Mouse (Mus musculus) forebrain, embryonic 13.5 days (tissue): ENCODE data around the gene Arhgap10. TPM values are rescaled to one million over a fixed set of nuclear protein-coding genes. Genes with fewer than 3 reads are reported as not detected.
A peak's percentile ranks its signal among the peaks of the same experiment; 100 is the strongest.

ENCODE experiments used
- ATAC-seq: fragments of 200-750 bp; cut with Nextera tagmentation; 2 replicates; pipeline ENCODE4 v1.8.0; 2017
- H3K27ac ChIP-seq: fragments of 300-500 bp; sonication (generic); 2 replicates; pipeline ENCODE4 v1.5.1; 2015; ENCODE audit warnings: inconsistent platforms, mild to moderate bottlenecking, moderate library complexity
- H3K27me3 ChIP-seq: fragments of 300-500 bp; sonication (generic); 2 replicates; pipeline ENCODE4 v1.6.1; 2015; ENCODE audit warnings: mild to moderate bottlenecking, inconsistent platforms
- H3K36me3 ChIP-seq: fragments of 300-500 bp; sonication (generic); 2 replicates; pipeline ENCODE4 v1.6.1; 2015; ENCODE audit warnings: mild to moderate bottlenecking, inconsistent platforms; ENCODE audit not compliant: poor library complexity, severe bottlenecking
- H3K4me1 ChIP-seq: fragments of 300-500 bp; sonication (generic); 2 replicates; pipeline ENCODE4 v1.6.1; 2015; ENCODE audit warnings: inconsistent platforms
- H3K4me2 ChIP-seq: fragments of 300-500 bp; sonication (generic); 2 replicates; pipeline ENCODE4 v1.6.1; 2015; ENCODE audit warnings: inconsistent platforms, mild to moderate bottlenecking, moderate library complexity
- H3K4me3 ChIP-seq: fragments of 300-500 bp; sonication (generic); 2 replicates; pipeline ENCODE4 v1.5.1; 2015; ENCODE audit warnings: mild to moderate bottlenecking, inconsistent platforms
- H3K9ac ChIP-seq: fragments of 300-500 bp; sonication (generic); 2 replicates; pipeline ENCODE4 v1.6.1; 2015; ENCODE audit warnings: mild to moderate bottlenecking, inconsistent platforms
- H3K9me3 ChIP-seq: fragments of 300-500 bp; sonication (generic); replicated peaks from 2 replicates; pipeline ENCODE4 v1.6.1; 2016; ENCODE audit warnings: inconsistent platforms
- WGBS: fragments of 180-500 bp; shearing (Covaris S2); methylation state at CpG from one replicate; pipeline ENCODE4 v1.1.7; 2015; 5-methylcytosine and 5-hydroxymethylcytosine counted together
- polyA plus RNA-seq: library from polyadenylated mRNA; unstranded; fragments of >200 nt; fragmentation: Nextera tagmentation; extraction: Ambion mirVana; gene quantifications from 2 replicates; pipeline ENCODE4 v1.2.1, GENCODE M21; 2015

The Arhgap10 gene
- polyA plus RNA-seq, result 4.2 and 5.2 TPM in 2 replicates

DNA sequence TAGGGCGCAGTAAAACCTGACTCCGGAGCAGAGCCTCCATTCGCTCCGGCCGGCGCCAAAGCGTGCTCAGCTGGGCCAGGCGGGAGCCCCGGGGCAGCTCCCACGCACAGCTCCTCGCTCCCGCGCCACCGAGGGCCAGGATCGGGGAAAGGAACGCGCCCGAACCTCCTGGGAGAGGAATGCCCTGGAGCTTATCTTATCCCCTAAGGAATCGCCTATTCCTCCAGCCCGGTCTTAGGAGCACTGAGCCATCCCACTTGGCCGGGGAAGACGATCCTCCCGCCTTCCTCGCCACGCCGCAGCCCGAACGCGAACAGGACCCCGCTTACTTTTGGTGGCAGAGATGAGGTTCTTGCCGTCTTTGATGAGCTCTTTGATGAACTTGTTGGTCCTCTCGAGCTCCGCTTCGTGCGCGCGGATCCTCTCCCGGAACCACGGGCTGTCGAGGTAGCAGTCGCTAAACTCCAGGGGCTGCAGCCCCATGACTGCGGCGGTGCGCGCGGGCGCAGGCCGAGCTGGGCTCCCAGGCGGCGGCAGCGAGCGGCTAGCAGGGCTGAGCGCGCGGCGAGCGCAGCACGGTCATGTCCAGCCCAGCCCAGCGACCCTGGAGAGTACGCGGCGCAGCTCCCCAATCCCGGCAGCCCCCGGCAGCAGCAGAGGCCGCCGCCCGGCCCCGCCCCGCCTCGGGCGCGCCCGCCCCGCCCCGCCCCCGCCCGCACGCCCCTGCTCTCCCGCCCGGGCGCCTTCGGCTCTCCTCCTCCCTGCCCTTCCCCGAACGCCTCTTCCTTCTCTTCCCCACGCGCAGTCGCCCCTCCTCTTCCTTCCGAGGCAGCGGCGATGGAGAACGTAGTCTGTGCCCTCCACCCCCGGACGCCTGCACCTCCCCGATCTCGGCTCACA is at the start of gene Arhgap10:
Gene Arhgap10, minus strand, starts transcription at position 653 of the 900 bp plus-strand sequence.
- ATAC-seq, result peak; percentile 92
- Histone ChIP-seq H3K27me3 (peaks cover 45% of the 10 kb centered on the region), H3K9me3 (no peaks in the 10 kb centered on the region), H3K36me3 (no peaks in the 10 kb centered on the region), H3K4me3 (peak within 1 kb of the TSS; percentile 66), H3K4me1 (peaks cover 13% of the 10 kb centered on the region), H3K9ac (peak within 1 kb of the TSS; percentile 73), H3K4me2 (peak within 1 kb of the TSS; percentile 90), H3K27ac (no peak within 1 kb of the TSS)
- WGBS, result under 1% methylated on average over 61 of the region's 95 CpGs

DNA sequence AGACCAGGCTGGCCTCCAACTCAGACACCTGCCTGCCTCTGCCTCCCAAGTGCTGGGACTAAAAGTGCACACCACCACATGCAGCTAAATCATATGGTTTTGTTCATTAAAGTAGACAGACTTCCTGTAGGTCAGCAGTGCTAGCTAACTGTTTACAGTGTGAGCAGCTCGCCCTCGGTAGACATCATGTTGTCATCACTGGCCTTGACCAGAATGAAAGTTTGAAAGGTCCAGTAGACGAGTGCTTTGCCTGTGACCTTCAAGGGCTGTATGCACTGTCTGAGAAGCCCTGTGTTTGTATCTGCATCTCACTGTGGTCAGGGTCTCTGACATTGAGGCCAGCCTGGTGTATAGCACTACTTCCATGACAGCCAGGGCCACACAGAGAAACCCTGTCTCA is 43.7 kb upstream of the Arhgap10 start:
- H3K36me3 ChIP-seq, result peaks cover 84% of the 10 kb centered on the region
- no peak overlapping the region for H3K9ac ChIP-seq
- WGBS, result 91% methylated on average over 3 of the region's 3 CpGs
- no peak overlapping the region for H3K4me2 ChIP-seq
- ATAC-seq, result no peak
- H3K9me3 ChIP-seq, result no peaks in the 10 kb centered on the region
- H3K27ac ChIP-seq, result no peak overlapping the region
- H3K4me1 ChIP-seq, result no peaks in the 10 kb centered on the region
- H3K27me3 ChIP-seq, result no peaks in the 10 kb centered on the region
- H3K4me3 ChIP-seq, result no peak overlapping the region

DNA sequence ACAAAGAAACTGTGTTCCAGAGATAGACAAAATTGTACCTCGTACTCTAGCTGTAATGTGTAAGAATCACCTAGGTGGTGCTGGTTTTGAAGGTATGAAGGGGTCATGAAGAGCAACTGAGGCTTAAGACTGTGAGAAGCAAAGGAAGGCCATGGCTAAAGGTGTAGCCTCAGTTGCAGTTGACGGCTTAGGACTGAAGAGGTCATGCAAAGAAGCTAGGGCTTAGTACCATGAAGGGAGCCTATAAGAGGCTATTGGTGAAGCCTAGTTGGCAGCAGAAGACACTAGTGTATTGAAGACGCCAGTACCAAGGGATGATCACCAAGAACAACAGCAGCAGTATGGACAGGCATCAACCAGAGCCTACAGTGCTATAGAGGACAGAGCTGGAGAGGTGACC is 34.7 kb upstream of the Arhgap10 start:
- 96% methylated on average over 3 of the region's 3 CpGs for WGBS
- H3K4me2 ChIP-seq, result no peak overlapping the region
- H3K36me3 ChIP-seq, result peaks cover 54% of the 10 kb centered on the region
- H3K27ac ChIP-seq, result no peak overlapping the region
- ATAC-seq, result no peak
- no peaks in the 10 kb centered on the region for H3K27me3 ChIP-seq
- H3K9ac ChIP-seq, result no peak overlapping the region
- H3K9me3 ChIP-seq, result no peaks in the 10 kb centered on the region
- H3K4me1 ChIP-seq, result peaks cover 20% of the 10 kb centered on the region
- no peak overlapping the region for H3K4me3 ChIP-seq

DNA sequence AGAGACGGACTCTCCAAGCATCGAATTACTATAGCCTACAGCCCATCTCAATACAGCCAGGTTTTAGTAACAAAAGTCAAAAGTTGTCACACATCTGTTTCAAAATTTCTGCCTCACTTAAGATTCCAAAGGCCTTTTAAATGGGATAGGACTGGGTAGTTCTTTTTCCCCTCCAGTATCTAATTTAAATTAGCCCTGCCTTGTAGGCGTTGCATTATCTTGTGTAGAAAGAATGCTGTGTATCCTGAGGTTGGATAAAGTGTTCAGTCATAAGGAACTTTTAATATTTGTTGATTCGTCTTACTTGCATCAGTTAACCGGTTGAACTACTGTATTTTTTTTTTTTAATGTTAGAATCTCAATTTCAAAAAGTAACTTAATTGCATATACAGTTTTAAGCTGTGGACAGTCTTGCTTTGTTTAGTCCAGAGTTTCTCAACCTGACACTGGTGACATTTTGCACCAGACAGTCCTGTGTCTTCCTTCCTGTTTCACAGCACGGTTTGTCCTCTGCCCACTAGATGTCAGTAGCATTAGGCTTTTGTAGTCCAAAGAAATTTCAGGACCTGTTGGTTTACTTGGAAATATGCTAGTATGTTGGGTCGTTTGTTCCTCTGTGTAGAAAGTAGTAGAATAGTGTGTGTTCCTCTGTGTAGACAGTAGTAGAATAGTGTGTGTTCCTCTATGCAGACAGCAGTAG is 32.3 kb upstream of the Arhgap10 start:
- Histone ChIP-seq H3K4me1 (peaks cover 20% of the 10 kb centered on the region), H3K27ac (peak overlapping the region; percentile 75; the same call in 1 of the 2 replicates), H3K4me3 (peak overlapping the region; percentile 81), H3K36me3 (peaks cover 33% of the 10 kb centered on the region), H3K4me2 (peak overlapping the region; percentile 72), H3K27me3 (no peaks in the 10 kb centered on the region), H3K9ac (peak overlapping the region; percentile 90), H3K9me3 (no peaks in the 10 kb centered on the region)
- ATAC-seq, result no peak
- 29% methylated on average over 7 of the region's 7 CpGs for WGBS

DNA sequence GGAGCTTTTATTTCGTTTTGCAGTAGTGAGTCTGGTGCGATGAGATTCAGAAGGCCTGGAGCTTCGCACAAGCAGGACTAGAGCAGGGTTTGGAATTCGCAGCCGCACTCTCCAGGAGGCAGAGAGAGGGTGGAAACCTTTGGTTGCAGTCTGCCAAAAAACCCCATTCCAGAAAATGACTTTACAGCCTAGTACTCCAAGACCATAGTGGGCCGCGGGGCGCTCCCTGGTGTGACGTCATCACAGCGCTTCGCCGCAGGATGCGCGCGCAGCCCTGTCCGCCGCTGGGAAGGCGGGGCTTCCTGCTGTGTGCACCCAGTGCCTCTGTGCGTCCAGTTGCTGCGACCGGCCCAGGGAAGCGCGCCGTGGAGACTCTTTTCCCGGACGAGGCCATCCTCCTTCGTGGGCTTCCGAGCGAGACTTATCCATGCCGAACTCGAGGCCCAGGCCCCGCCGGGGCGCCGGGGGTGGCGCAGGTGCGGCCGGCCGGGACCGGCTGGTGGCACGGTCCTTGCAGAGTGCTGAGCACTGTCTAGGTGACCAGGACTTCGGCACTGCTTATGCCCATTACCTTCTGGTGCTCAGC is 31.5 kb upstream of the Arhgap10 start, which contains the start of gene Prmt9:
Gene Prmt9, plus strand, starts transcription at position 277 of the 586 bp plus-strand sequence.
- peak within 1 kb of the TSS; percentile 72 for H3K4me2 ChIP-seq
- 3% methylated on average over 42 of the region's 42 CpGs for WGBS
- H3K4me1 ChIP-seq, result peaks cover 20% of the 10 kb centered on the region
- ATAC-seq, result peak; percentile 96
- peaks cover 28% of the 10 kb centered on the region for H3K36me3 ChIP-seq
- H3K27ac ChIP-seq, result peak within 1 kb of the TSS; percentile 75
- no peaks in the 10 kb centered on the region for H3K9me3 ChIP-seq
- peak within 1 kb of the TSS; percentile 81 for H3K4me3 ChIP-seq
- no peaks in the 10 kb centered on the region for H3K27me3 ChIP-seq
- peak within 1 kb of the TSS; percentile 90 for H3K9ac ChIP-seq

DNA sequence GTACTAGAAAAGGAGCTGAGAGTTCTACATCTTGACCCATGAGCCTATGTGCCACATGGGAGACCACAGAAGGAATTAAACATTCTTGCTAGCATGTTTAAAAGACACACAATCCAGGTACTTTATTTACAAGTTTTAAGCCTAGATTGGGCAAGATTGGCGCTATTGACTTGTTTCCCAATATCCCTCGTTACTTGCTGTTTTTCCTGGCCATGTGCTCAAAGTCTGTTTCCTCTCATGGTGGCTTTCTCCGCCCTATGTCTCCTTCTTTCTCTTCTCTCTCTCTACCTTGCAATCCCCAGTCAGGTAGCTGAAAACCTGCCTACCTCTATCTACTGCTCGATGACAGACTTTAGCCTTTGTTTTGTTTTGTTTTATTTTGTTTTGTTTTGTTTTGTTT is 27.9 kb upstream of the Arhgap10 start:
- WGBS, result 79% methylated on average over 4 of the region's 4 CpGs

DNA sequence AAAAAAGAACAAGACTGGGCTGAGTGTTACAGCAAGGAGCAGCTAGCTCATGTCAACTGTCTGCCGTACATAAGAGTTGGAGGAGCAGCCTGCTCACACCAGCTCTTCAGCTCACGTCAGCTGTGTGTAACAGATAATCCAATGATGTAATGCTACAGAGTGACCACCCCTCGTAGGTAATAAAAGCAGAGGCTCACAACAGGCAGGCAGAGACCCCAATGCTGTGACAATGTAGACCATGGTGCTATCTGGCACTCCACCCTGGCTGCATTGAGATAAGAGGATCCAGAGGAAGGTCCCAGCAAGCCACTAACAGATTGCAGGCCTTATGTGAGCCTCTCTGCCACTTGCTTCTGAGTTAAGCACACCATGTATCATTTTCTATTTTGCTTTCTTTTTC is 26.7 kb upstream of the Arhgap10 start:
- H3K9me3 ChIP-seq, result no peaks in the 10 kb centered on the region
- no peak overlapping the region for H3K4me2 ChIP-seq
- no peaks in the 10 kb centered on the region for H3K27me3 ChIP-seq
- H3K36me3 ChIP-seq, result no peaks in the 10 kb centered on the region
- no peak for ATAC-seq
- H3K4me1 ChIP-seq, result no peaks in the 10 kb centered on the region
- H3K4me3 ChIP-seq, result no peak overlapping the region
- no peak overlapping the region for H3K27ac ChIP-seq
- H3K9ac ChIP-seq, result no peak overlapping the region
- WGBS, result 75% methylated on average over 3 of the region's 3 CpGs

More for the DNA sequence above, 27.9 kb upstream of the Arhgap10 start:
- H3K27me3 ChIP-seq, result no peaks in the 10 kb centered on the region
- ATAC-seq, result no peak
- H3K9ac ChIP-seq, result no peak overlapping the region
- no peaks in the 10 kb centered on the region for H3K9me3 ChIP-seq
- no peak overlapping the region for H3K27ac ChIP-seq
- no peak overlapping the region for H3K4me3 ChIP-seq
- no peak overlapping the region for H3K4me2 ChIP-seq
- H3K4me1 ChIP-seq, result peaks cover 9% of the 10 kb centered on the region
- no peaks in the 10 kb centered on the region for H3K36me3 ChIP-seq

DNA sequence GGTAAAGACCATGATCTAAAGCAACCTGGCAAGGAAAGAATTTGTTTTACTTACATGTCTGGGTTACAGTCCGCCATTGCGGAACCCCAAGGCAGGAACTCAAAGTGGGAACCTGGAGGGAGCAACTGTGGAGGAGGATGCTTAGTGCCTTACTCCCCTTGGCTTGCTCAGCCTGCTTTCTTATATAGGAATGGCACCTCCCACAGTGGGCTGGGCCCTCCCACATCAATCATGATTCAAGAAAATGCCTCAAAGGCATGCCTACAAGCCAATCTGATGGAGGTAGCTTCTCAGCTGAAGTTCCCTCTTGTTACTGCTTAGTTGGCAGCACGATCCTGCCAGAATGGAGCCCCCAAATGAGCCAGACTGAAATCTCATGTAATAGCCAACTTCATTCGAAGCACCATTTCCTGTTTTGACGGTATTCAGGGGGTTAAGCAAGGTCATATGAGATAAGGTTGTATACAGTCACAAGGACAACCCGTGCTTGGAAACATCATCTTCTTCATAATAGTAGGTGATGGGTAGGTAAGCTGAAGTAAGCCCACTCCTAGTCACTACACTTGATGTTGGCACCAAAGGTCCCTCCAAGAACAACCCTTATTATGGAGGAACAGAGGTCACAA is 25.5 kb upstream of the Arhgap10 start:
- H3K9me3 ChIP-seq, result no peaks in the 10 kb centered on the region
- no peak overlapping the region for H3K4me3 ChIP-seq
- WGBS, result 92% methylated on average over 6 of the region's 6 CpGs
- no peak overlapping the region for H3K27ac ChIP-seq
- no peaks in the 10 kb centered on the region for H3K4me1 ChIP-seq
- no peak overlapping the region for H3K4me2 ChIP-seq
- H3K27me3 ChIP-seq, result no peaks in the 10 kb centered on the region
- no peaks in the 10 kb centered on the region for H3K36me3 ChIP-seq
- ATAC-seq, result no peak
- no peak overlapping the region for H3K9ac ChIP-seq

DNA sequence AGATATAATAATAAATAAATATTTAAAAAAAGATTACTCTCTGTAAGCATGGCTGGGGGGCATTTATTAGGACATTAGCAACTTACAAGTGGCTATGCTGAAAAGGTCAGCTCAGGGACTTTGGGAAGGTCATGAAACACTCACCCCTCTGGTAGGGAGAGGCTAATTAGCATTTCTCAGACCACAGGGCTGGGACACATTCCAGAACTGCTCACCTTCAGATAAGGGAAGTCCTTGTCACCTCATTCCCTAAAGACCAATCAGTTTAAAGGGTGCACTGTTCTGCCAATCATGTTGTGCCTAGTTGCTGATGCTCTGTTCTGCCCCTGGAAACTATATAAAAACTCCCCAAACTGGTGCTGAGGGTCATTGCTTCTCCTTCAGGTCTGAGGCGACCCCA is 20.5 kb upstream of the Arhgap10 start:
- H3K4me3 ChIP-seq, result no peak overlapping the region
- no peaks in the 10 kb centered on the region for H3K4me1 ChIP-seq
- H3K9ac ChIP-seq, result no peak overlapping the region
- H3K27me3 ChIP-seq, result no peaks in the 10 kb centered on the region
- no peak overlapping the region for H3K27ac ChIP-seq
- H3K36me3 ChIP-seq, result no peaks in the 10 kb centered on the region
- no peak overlapping the region for H3K4me2 ChIP-seq
- H3K9me3 ChIP-seq, result no peaks in the 10 kb centered on the region
- WGBS, result 86% methylated on average over 1 of the region's 1 CpGs
- no peak for ATAC-seq

DNA sequence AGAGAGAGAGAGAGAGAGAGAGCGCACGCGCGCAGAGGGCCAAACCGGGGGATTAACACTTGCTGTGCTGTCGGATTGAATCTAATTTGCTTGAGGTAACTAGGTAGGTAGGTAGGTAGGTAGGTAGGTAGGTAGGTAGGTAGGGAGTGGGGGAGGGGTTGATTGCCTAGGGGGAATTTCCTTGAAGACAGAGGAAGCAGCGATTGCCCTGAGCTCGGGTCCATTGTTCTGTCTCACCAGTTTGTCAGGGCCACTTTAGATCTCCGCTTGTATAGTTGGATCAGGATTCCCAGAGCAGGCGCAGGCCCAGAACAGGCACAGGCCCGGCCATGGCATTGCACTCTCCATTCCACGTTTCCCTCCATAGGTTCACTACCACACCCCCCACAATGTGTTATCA is 19.1 kb upstream of the Arhgap10 start:
- Histone ChIP-seq H3K27me3 (no peaks in the 10 kb centered on the region), H3K9me3 (no peaks in the 10 kb centered on the region), H3K27ac (no peak overlapping the region), H3K4me3 (no peak overlapping the region), H3K36me3 (no peaks in the 10 kb centered on the region), H3K9ac (no peak overlapping the region), H3K4me2 (no peak overlapping the region), H3K4me1 (no peaks in the 10 kb centered on the region)
- 78% methylated on average over 12 of the region's 12 CpGs for WGBS
- ATAC-seq, result no peak

DNA sequence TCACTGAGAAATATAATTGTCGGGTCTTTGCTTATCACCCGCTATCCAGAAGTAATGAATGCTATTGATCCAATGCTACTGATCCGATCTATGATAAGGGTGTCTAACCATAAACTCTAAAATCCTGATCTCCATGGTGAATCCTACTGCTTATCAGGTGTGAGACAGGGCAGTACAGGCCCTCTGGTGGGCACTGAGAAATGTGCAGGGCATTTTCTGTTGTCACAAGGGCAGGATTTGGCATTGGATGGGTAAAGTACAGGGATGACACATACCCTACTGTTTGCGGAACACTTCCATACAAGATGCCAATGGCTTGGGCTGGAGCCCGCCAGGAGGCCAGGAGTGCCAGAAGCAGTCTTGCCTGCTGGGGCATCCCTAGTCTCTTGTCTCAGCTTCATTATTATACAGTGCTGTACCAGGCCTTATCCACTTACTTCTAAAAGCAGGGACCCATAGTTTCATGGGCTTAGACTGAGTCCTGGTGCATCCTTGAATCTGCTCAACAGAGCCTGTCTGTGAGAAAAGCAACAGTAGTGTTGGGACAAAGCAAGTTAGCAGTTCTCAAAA is 17.4 kb upstream of the Arhgap10 start:
- Histone ChIP-seq H3K4me2 (no peak overlapping the region), H3K27ac (no peak overlapping the region), H3K36me3 (no peaks in the 10 kb centered on the region), H3K4me3 (no peak overlapping the region), H3K9ac (no peak overlapping the region), H3K4me1 (no peaks in the 10 kb centered on the region), H3K27me3 (no peaks in the 10 kb centered on the region), H3K9me3 (no peaks in the 10 kb centered on the region)
- peak; percentile 58; the same call in 1 of the 2 replicates for ATAC-seq
- 86% methylated on average over 5 of the region's 5 CpGs for WGBS
